Mouse (Mus musculus): ENCODE data around the gene Ttll13. TPM values are rescaled to one million over a fixed set of nuclear protein-coding genes. Genes with fewer than 3 reads are reported as not detected.

Ttll13 gene
- polyA plus RNA-seq, 3 experiments from 2014 or later: not detected

- ATAC-seq: peak; percentile 98
Observed at GRCm38 (mm10) chr7:80268897-80269750, 22.9 kb downstream of the Ttll13 start, which contains the start of gene Vps33b. TSS of gene Vps33b (plus strand) at chr7:80269649.

GRCm38 (mm10) chr7:80269751-80270255 is 23.6 kb downstream of the Ttll13 start:
- ATAC-seq: no peak

GRCm38 (mm10) chr7:80273456-80273855 is 27.3 kb downstream of the Ttll13 start:
- no peak for ATAC-seq

- no peak for ATAC-seq
Observed at GRCm38 (mm10) chr7:80276374-80276773, 30.2 kb downstream of the Ttll13 start.

GRCm38 (mm10) chr7:80280032-80280431 is 33.9 kb downstream of the Ttll13 start:
- no peak for ATAC-seq

GRCm38 (mm10) chr7:80280998-80281397 is 34.8 kb downstream of the Ttll13 start:
- ATAC-seq: no peak

- ATAC-seq: no peak
Observed at GRCm38 (mm10) chr7:80281646-80282045, 35.5 kb downstream of the Ttll13 start.

- ATAC-seq: no peak
Observed at GRCm38 (mm10) chr7:80283226-80283918, 37.2 kb downstream of the Ttll13 start.

- ATAC-seq: no peak
Observed at GRCm38 (mm10) chr7:80284391-80284790, 38.2 kb downstream of the Ttll13 start.

- ATAC-seq: no peak
Observed at GRCm38 (mm10) chr7:80285725-80286124, 39.5 kb downstream of the Ttll13 start.

GRCm38 (mm10) chr7:80287736-80288135 is 41.6 kb downstream of the Ttll13 start:
- no peak for ATAC-seq

- ATAC-seq: peak; percentile 96
Observed at GRCm38 (mm10) chr7:80294062-80294763, 48.0 kb downstream of the Ttll13 start, which contains the start of gene Prc1. TSS of gene Prc1 (plus strand) at chr7:80294450.

GRCm38 (mm10) chr7:80294764-80295648 is 48.8 kb downstream of the Ttll13 start:
- no peak for ATAC-seq

- ATAC-seq: no peak
Observed at GRCm38 (mm10) chr7:80296462-80296861, 50.3 kb downstream of the Ttll13 start.

GRCm38 (mm10) chr7:80297041-80297440 is 50.9 kb downstream of the Ttll13 start:
- no peak for ATAC-seq

- no peak for ATAC-seq
Observed at GRCm38 (mm10) chr7:80298754-80299153, 52.6 kb downstream of the Ttll13 start.

- peak; percentile 79 for ATAC-seq
Observed at GRCm38 (mm10) chr7:80299568-80299967, 53.4 kb downstream of the Ttll13 start.

- no peak for ATAC-seq
Observed at GRCm38 (mm10) chr7:80301522-80301921, 55.3 kb downstream of the Ttll13 start.

- no peak for ATAC-seq
Observed at GRCm38 (mm10) chr7:80307766-80308165, 61.6 kb downstream of the Ttll13 start.

All from inflammation-experienced regulatory T-cells, adult 6 months (primary cell).